Mouse (Mus musculus): Measurements from ENCODE around the gene Cic. TPM values are rescaled to one million over a fixed set of nuclear protein-coding genes. Genes with fewer than 3 reads are reported as not detected.
A peak's percentile ranks its signal among the peaks of the same experiment; 100 is the strongest.

The Cic gene
- polyA plus RNA-seq, 1 experiment, result 124 TPM

DNA sequence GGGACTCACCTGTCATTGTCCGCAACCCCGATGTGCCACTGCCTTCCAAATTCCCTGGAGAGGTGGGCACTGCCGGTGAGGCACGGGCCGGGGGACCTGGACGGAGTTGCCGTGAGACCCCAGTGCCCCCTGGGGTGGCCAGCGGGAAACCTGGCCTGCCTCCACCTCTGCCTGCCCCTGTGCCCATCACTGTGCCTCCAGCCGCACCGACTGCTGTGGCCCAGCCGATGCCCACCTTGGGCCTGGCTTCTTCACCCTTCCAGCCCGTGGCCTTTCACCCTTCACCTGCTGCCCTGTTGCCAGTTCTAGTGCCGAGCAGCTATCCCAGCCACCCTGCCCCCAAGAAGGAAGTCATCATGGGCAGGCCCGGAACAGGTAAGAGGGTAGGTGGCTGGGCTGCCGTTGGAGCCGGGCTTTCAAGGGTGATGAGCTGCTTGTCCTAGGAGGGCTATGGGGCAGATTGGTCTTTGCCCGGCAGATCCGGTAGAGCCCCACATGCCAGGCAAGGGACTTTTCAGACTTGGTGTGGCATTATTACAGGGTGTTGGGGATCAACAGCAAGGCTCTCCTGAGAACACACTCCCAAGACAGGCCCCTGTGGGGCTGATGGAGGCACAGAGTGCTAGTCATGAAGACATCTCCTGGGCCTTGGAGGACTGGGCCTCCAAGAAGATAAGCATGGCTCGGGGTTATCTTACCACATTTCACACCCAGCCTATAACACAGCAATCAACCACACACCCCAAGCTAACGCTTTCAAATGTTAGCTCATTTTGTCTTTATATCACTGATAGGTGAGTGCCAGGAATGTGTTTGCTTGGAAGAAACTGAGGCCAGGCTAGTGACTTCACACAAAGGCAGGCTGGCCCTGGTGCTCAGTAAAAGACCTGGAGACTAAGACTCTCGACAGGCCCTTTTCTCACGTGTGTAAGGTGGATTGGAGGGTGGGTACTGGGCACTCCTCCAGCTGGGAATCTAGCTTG, 6.0 kb downstream of the Cic start:
- H3K27ac ChIP-seq (ENCODE audit: insufficient read depth, low read length), result no peak overlapping the region
- no peak overlapping the region for H3K4me3 ChIP-seq (replicated peaks; ENCODE audit: insufficient read depth, low read depth, low read length)
- DNase-seq, result peak in 1 of 2 experiments; percentile 34
- no peaks in the 10 kb centered on the region for H3K27me3 ChIP-seq (ENCODE audit: control insufficient read depth, insufficient read depth, low read length)
- WGBS, result 75% methylated on average over 22 of the region's 22 CpGs
- peaks cover 32% of the 10 kb centered on the region for H3K4me1 ChIP-seq (ENCODE audit: control insufficient read depth, insufficient read depth, low read length)
- no peak for TF ChIP-seq POLR2A (IDR thresholded peaks at IDR 0.05; ENCODE audit: borderline replicate concordance, insufficient read depth, low read length)
- TF ChIP-seq CTCF (IDR thresholded peaks at IDR 0.05; ENCODE audit: borderline replicate concordance, insufficient read depth, low read depth, low read length), result no peak

DNA sequence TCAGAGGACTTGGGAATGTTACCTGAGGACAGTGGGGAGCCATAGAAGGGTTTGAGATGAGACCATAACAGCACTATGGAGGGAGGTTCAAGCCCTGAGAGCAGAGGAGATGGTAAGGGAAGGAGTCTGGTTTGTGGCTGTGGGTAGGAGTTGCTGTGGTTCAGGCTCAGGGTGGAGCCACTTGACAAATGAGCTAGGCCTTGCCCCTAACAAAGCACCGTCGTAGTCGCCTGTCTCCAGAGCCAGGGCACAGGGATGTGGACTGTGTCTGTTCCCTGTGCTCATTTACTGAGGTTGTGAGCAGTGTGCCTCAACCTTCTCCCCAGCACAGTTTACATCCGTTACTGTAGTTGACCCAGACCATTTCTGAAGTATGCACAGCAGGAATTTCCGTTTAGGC, 7.1 kb downstream of the Cic start:
- WGBS, result 63% methylated on average over 5 of the region's 5 CpGs
- peaks cover 27% of the 10 kb centered on the region for H3K4me1 ChIP-seq (ENCODE audit: control insufficient read depth, insufficient read depth, low read length)

DNA sequence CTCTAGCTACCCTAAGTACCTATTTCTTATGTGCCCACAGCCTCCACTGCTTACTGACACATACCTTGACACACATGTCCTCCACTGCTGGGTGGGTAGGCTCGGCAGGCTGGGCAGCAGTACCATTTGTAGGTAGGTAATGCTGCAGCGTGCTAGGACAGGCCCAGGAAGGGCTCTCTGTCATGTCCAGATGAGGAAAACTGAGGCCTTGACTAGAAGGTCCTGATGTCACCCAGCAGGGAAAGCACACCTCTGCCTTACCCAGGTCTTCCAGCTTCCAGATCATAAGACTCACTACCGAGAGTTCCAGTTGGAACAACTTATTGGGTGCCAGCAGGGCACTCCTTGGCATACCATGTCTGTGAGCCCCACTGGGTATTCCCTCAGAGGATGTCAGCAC, 7.5 kb downstream of the Cic start:
- TF ChIP-seq CTCF (IDR thresholded peaks at IDR 0.05; ENCODE audit: borderline replicate concordance, insufficient read depth, low read depth, low read length) (no peak), POLR2A (IDR thresholded peaks at IDR 0.05; ENCODE audit: borderline replicate concordance, insufficient read depth, low read length) (no peak)
- H3K4me3 ChIP-seq (replicated peaks; ENCODE audit: insufficient read depth, low read depth, low read length), result no peak overlapping the region
- H3K27ac ChIP-seq (ENCODE audit: insufficient read depth, low read length), result no peak overlapping the region
- WGBS, result 64% methylated on average over 3 of the region's 3 CpGs
- DNase-seq, result peak in 1 of 2 experiments; percentile 7
- H3K27me3 ChIP-seq (ENCODE audit: control insufficient read depth, insufficient read depth, low read length), result no peaks in the 10 kb centered on the region
- peaks cover 24% of the 10 kb centered on the region for H3K4me1 ChIP-seq (ENCODE audit: control insufficient read depth, insufficient read depth, low read length)

More for the DNA sequence above, 7.1 kb downstream of the Cic start:
- DNase-seq, result no peak
- H3K27ac ChIP-seq (ENCODE audit: insufficient read depth, low read length), result no peak overlapping the region
- no peak overlapping the region for H3K4me3 ChIP-seq (replicated peaks; ENCODE audit: insufficient read depth, low read depth, low read length)
- TF ChIP-seq POLR2A (IDR thresholded peaks at IDR 0.05; ENCODE audit: borderline replicate concordance, insufficient read depth, low read length) (no peak), CTCF (IDR thresholded peaks at IDR 0.05; ENCODE audit: borderline replicate concordance, insufficient read depth, low read depth, low read length) (no peak)
- no peaks in the 10 kb centered on the region for H3K27me3 ChIP-seq (ENCODE audit: control insufficient read depth, insufficient read depth, low read length)

DNA sequence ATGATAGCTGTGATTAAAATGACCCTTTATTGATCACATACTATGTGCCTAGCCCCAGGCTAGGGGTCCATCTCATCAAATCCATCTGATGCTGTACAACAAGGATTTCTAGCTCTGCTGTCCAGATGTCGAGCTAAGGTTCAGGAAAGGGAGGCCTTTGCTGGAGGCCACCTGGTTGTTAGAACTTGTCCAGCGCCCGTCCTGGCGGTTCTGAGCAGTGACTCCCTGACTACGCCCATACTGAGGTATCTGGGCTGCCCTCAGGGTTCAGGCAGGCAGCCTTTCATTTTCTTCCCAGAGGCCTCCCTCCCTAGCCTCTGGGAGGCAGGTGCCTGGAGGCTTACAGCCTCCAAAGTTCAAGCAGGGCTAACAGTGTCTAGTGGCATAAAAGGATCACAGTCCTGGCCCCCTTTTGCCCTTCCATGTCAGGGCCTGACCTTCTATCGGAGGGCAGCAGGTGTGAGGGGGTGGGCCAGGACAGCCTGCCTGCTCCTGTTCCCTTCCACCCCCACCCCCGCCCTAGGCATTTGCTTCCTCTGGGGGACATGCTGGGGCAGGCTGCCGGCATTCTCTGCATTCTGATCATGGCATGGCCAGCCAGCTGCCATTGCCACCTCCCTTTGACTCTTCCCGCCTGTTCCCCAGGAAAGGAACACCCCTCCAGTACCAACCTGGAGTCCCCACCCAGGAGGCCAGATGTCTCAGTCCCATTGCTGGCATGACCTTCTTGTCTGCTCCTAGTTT, 8.2 kb downstream of the Cic start:
- Histone ChIP-seq H3K4me1 (ENCODE audit: control insufficient read depth, insufficient read depth, low read length) (peaks cover 25% of the 10 kb centered on the region), H3K27ac (ENCODE audit: insufficient read depth, low read length) (0 out of 2 replicates have a peak overlapping the region, but pooled peaks have one; percentile 2)

DNA sequence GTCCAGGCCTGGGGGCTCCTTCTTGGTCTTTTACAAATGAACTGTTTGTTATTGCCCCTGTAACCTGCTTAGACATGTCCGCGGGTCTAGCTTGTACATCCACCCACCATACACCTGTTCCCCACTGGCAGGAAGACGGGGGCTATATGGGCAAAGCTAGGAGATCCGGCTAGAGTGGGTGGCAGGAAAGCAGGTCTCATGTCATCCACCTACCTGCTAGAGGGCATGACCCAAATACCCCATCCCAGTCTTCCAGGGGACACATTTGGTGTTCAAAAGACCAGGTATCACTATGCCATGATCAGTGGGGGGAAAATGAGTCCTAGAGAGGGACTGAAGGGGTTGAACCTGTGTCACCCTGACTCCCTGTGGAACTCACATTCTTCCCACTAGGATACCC, 9.9 kb downstream of the Cic start:
- DNase-seq, result peak; percentile 16 to 24
- no peak overlapping the region for H3K4me3 ChIP-seq (replicated peaks; ENCODE audit: insufficient read depth, low read depth, low read length)
- H3K27me3 ChIP-seq (ENCODE audit: control insufficient read depth, insufficient read depth, low read length), result no peaks in the 10 kb centered on the region
- 79% methylated on average over 4 of the region's 4 CpGs for WGBS
- no peak overlapping the region; the same call in 1 of the 2 replicates for H3K27ac ChIP-seq (ENCODE audit: insufficient read depth, low read length)
- peaks cover 31% of the 10 kb centered on the region for H3K4me1 ChIP-seq (ENCODE audit: control insufficient read depth, insufficient read depth, low read length)
- TF ChIP-seq POLR2A (IDR thresholded peaks at IDR 0.05; ENCODE audit: borderline replicate concordance, insufficient read depth, low read length) (no peak), CTCF (IDR thresholded peaks at IDR 0.05; ENCODE audit: borderline replicate concordance, insufficient read depth, low read depth, low read length) (no peak)

More for the DNA sequence above, 8.2 kb downstream of the Cic start:
- Histone ChIP-seq H3K27me3 (ENCODE audit: control insufficient read depth, insufficient read depth, low read length) (no peaks in the 10 kb centered on the region), H3K4me3 (replicated peaks; ENCODE audit: insufficient read depth, low read depth, low read length) (no peak overlapping the region)
- WGBS, result 57% methylated on average over 9 of the region's 9 CpGs
- no peak for TF ChIP-seq POLR2A (IDR thresholded peaks at IDR 0.05; ENCODE audit: borderline replicate concordance, insufficient read depth, low read length)
- peak; percentile 12 to 25 for DNase-seq

DNA sequence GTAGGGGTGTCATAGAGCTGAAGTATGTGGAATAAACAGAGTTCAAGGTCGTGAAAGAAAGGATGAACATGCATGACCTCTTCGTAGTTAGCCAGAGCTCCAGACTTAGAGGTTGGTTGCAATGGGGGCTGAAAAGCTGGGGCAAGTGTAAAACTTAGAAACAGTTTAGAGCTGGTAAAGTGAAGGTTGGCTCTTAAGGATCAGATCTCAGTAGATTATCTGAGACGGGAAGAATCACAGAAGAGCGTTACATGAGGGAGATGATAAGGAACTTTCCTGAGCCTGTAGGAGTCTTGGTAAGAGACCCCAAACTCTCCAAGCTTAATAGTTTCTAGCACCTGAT, 10.5 kb downstream of the Cic start:
- Histone ChIP-seq H3K4me3 (replicated peaks; ENCODE audit: insufficient read depth, low read depth, low read length) (peak overlapping the region; percentile 90), H3K27me3 (ENCODE audit: control insufficient read depth, insufficient read depth, low read length) (no peaks in the 10 kb centered on the region), H3K27ac (ENCODE audit: insufficient read depth, low read length) (no peak overlapping the region; the same call in 1 of the 2 replicates), H3K4me1 (ENCODE audit: control insufficient read depth, insufficient read depth, low read length) (peaks cover 31% of the 10 kb centered on the region)
- WGBS, result 8% methylated on average over 4 of the region's 4 CpGs
- TF ChIP-seq CTCF (IDR thresholded peaks at IDR 0.05; ENCODE audit: borderline replicate concordance, insufficient read depth, low read depth, low read length) (no peak), POLR2A (IDR thresholded peaks at IDR 0.05; ENCODE audit: borderline replicate concordance, insufficient read depth, low read length) (no peak)
- DNase-seq, result no peak

DNA sequence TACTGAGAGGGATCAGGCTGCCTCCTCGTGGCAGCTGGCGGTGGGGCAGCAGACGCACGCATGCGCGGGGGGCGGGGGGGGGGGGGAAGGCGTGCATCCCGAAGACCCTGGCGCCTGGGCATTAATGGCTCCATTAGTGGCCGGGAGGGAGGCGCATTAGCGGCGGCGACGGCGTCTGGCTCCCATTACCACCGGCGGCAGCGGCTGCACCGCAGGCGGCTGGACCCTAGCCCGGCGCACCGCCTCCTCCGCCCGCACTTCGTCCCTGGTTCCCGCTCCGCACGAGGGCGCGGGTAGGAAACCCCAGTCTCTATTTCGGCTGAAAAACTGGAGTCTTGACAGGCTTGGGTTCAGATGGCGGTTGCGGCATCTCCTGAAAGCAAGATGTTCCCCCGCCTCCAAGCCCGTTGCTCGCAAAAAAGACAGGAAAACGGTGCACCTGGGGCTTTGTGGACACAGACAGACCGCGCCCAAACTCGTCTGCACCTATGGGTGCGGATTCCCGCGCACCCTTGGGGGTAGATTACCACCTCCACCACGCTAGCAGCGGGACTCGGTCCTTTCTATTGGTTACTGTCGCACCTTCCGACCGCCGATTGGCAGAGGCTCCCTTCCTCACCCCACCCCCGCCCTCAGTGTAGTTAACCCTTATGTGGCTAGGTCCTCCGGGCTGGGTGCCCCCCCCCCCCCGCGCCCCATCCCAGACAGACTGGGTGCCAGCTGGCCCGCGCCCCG, 11.0 kb downstream of the Cic start:
- TF ChIP-seq POLR2A (IDR thresholded peaks at IDR 0.05; ENCODE audit: borderline replicate concordance, insufficient read depth, low read length) (peak; percentile 53; the same call in 1 of the 2 replicates), CTCF (IDR thresholded peaks at IDR 0.05; ENCODE audit: borderline replicate concordance, insufficient read depth, low read depth, low read length) (peak; percentile 65)
- under 1% methylated on average over 59 of the region's 60 CpGs for WGBS
- H3K27ac ChIP-seq (ENCODE audit: insufficient read depth, low read length), result peak overlapping the region; percentile 99
- peak overlapping the region; percentile 90 for H3K4me3 ChIP-seq (replicated peaks; ENCODE audit: insufficient read depth, low read depth, low read length)
- H3K27me3 ChIP-seq (ENCODE audit: control insufficient read depth, insufficient read depth, low read length), result no peaks in the 10 kb centered on the region
- peaks cover 32% of the 10 kb centered on the region for H3K4me1 ChIP-seq (ENCODE audit: control insufficient read depth, insufficient read depth, low read length)
- DNase-seq, result peak; percentile 89 to 91

Data from cerebellum, adult 2 months (tissue).